Mouse (Mus musculus): ENCODE data around the gene Tmem205. TPM values are rescaled to one million over a fixed set of nuclear protein-coding genes. Genes with fewer than 3 reads are reported as not detected.

The Tmem205 gene
- polyA plus RNA-seq (2015; fragmentation: Nextera tagmentation; extraction: Ambion mirVana): 49.3 and 52.4 TPM in 2 replicates

DNA sequence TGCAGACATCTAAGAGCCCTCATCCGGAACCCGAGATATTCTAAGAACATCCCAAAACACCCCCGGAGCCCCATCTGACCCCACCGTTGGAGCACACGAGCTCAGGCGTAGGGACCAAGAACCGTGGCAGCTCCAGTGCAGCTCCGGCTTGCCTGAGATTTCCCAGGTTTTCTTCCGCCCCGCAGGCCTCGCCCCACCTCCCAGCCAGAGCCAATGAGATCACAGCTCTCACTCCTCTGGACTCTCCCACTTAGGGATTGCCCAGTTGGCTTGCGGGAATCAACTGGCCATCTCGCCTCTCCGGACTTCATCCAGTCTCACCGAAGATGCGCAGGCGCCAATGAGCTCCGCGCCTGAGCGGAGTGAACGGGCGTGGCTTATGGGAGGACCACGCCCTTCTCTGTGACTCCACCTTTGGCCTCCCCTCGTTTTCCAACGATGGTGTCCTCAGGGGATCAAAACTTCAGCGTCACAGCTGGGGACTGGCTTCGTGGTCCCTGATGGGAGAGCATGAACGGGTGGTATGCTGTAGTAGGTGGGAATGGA is at the start of gene Tmem205, which contains the start of gene Ccdc159:
Gene Tmem205 (minus strand): TSS at position 349 of the 546 bp plus-strand sequence.
Gene Ccdc159 (plus strand): TSS at position 264 of the 546 bp plus-strand sequence.
- peak; percentile 97 for ATAC-seq (replicated peaks)
- H3K4me1 ChIP-seq: peaks cover 14% of the 10 kb centered on the region
- H3K27ac ChIP-seq: peak within 1 kb of the TSS; percentile 70
- H3K4me3 ChIP-seq: peak within 1 kb of the TSS; percentile 52
- no peaks in the 10 kb centered on the region for H3K9me3 ChIP-seq
- H3K36me3 ChIP-seq (replicated peaks): 0 out of 2 replicates have a peak, but pooled peaks cover 3% of the 10 kb centered on the region
- no peaks in the 10 kb centered on the region for H3K27me3 ChIP-seq (replicated peaks)
- WGBS: under 1% methylated on average over 28 of the region's 28 CpGs
- peak within 1 kb of the TSS; percentile 58 for H3K4me2 ChIP-seq
- H3K9ac ChIP-seq: peak within 1 kb of the TSS; percentile 50

DNA sequence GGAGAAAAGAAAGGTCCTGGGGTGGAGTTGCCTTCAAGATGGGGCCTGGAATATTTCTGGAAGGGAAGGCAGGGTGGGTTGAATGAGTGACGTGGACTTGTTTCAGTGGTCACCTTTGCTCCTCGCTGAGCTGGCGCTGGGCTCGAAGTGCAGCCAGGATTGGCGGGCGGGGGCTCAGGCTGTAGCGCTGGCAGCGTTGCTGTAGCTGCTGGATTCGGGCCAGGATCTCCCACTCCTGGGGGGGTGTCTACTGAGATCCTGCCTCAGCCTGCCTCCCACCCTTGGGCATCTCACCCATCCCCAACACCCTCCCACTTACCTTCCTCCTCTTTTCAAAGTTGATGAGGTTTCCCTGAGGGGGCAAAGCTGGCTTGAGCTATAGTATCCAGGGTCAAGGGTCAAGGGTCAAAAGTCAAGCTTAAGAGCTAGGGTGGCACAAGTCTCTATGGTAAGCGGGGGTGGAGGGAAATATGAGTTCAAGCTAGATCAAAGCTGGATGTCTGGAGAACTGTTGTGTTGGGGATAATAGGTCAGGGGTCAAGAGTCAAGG is 49.3 kb upstream of the Tmem205 start:
- Histone ChIP-seq H3K4me2 (no peak overlapping the region), H3K4me1 (no peaks in the 10 kb centered on the region), H3K4me3 (no peak overlapping the region), H3K27me3 (replicated peaks) (no peaks in the 10 kb centered on the region), H3K9me3 (no peaks in the 10 kb centered on the region), H3K27ac (no peak overlapping the region), H3K36me3 (replicated peaks) (no peaks in the 10 kb centered on the region), H3K9ac (no peak overlapping the region)
- 85% methylated on average over 10 of the region's 10 CpGs for WGBS
- ATAC-seq (replicated peaks): no peak

- no peaks in the 10 kb centered on the region for H3K9me3 ChIP-seq
- H3K36me3 ChIP-seq (replicated peaks): no peaks in the 10 kb centered on the region
- ATAC-seq (replicated peaks): no peak
- no peak overlapping the region for H3K4me2 ChIP-seq
- H3K4me3 ChIP-seq: no peak overlapping the region
- H3K27ac ChIP-seq: no peak overlapping the region
- WGBS: 89% methylated on average over 4 of the region's 4 CpGs
- no peaks in the 10 kb centered on the region for H3K27me3 ChIP-seq (replicated peaks)
- H3K4me1 ChIP-seq: no peaks in the 10 kb centered on the region
- no peak overlapping the region for H3K9ac ChIP-seq
Observed at GRCm38 (mm10) chr9:21969304-21969703, 41.9 kb upstream of the Tmem205 start.

DNA sequence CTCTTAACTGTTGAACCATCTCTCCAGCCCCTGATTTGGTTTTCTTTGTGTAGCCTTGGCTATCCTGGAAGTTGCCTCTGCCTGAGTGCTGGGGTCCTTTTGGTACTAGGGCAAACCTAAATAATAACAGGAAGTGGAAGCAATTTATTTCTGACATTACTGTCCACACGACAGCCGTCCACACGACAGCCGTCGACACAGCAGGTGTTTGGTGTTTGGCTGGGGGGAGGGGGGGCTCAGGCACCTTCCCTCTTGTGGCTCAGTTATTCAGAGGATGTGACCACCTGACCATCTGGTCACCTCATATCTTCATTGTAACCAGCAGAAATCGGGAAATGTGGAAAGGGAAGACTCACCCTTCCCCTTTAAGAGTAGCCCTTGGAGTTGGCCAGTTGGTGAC is 41.5 kb upstream of the Tmem205 start:
- no peak overlapping the region for H3K9ac ChIP-seq
- H3K36me3 ChIP-seq (replicated peaks): no peaks in the 10 kb centered on the region
- no peak overlapping the region for H3K4me2 ChIP-seq
- H3K9me3 ChIP-seq: no peaks in the 10 kb centered on the region
- H3K27ac ChIP-seq: no peak overlapping the region
- ATAC-seq (replicated peaks): no peak
- WGBS: 77% methylated on average over 6 of the region's 6 CpGs
- H3K4me3 ChIP-seq: no peak overlapping the region
- no peaks in the 10 kb centered on the region for H3K4me1 ChIP-seq
- 0 out of 2 replicates have a peak, but pooled peaks cover 2% of the 10 kb centered on the region for H3K27me3 ChIP-seq (replicated peaks)

GRCm38 (mm10) chr9:21963417-21963816 is 36.1 kb upstream of the Tmem205 start, which contains the start of gene Epor:
Epor (minus strand) TSS chr9:21963506.
- WGBS: 17% methylated on average over 8 of the region's 8 CpGs
- Histone ChIP-seq H3K9me3 (no peaks in the 10 kb centered on the region), H3K4me1 (peaks cover 22% of the 10 kb centered on the region), H3K27me3 (replicated peaks) (peaks cover 51% of the 10 kb centered on the region), H3K36me3 (replicated peaks) (no peaks in the 10 kb centered on the region), H3K4me2 (peak within 1 kb of the TSS; percentile 65), H3K4me3 (peak within 1 kb of the TSS; percentile 32), H3K27ac (no peak within 1 kb of the TSS), H3K9ac (0 out of 2 replicates have a peak within 1 kb of the TSS, but pooled peaks have one; percentile 9)
- ATAC-seq (replicated peaks): no peak

DNA sequence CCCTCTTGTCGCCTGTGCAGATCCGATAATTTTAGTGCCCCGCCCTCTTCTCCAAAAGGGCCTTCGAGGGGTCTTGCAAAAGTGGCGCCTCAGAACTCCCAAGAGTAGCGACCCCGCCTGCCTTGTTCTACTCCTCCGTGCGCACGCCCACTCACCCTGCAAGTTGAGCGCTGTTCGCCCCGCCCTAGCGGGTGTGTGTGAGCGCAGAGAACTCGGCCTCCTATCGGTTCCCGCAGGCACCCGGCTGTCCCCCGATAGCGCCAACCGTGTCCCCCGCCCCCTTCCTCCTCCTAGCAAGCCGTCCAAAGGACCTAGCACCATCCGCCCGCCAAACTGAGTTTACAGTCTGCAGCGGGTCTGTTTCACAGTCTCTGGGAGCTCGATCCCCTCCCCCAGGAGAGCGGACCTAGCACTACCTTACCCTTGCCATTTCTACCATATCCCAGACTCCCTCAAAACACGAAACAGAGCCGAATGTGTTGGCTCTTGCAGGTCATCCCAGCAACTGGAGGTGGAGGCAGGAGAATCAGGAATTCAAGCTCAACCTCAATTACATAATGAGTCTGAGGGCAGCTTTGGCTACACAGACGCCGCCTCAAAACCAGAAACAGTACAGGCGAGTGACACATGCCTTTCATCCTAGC is 35.2 kb upstream of the Tmem205 start:
- Histone ChIP-seq H3K9ac (0 out of 2 replicates have a peak overlapping the region, but pooled peaks have one; percentile 9), H3K4me3 (peak overlapping the region; percentile 32), H3K9me3 (no peaks in the 10 kb centered on the region), H3K36me3 (replicated peaks) (no peaks in the 10 kb centered on the region), H3K27ac (no peak overlapping the region), H3K4me2 (peak overlapping the region; percentile 65), H3K27me3 (replicated peaks) (peaks cover 51% of the 10 kb centered on the region), H3K4me1 (peaks cover 22% of the 10 kb centered on the region)
- WGBS: 3% methylated on average over 34 of the region's 34 CpGs
- peak; percentile 43 for ATAC-seq (replicated peaks)

GRCm38 (mm10) chr9:21962010-21962409 is 34.7 kb upstream of the Tmem205 start:
- no peak overlapping the region for H3K27ac ChIP-seq
- H3K4me1 ChIP-seq: peaks cover 22% of the 10 kb centered on the region
- H3K4me2 ChIP-seq: peak overlapping the region; percentile 65
- peaks cover 51% of the 10 kb centered on the region for H3K27me3 ChIP-seq (replicated peaks)
- no peaks in the 10 kb centered on the region for H3K36me3 ChIP-seq (replicated peaks)
- no peaks in the 10 kb centered on the region for H3K9me3 ChIP-seq
- no peak; the same call in 1 of the 2 replicates for ATAC-seq (replicated peaks)
- 0 out of 2 replicates have a peak overlapping the region, but pooled peaks have one; percentile 9 for H3K9ac ChIP-seq
- 0% methylated on average over 15 of the region's 15 CpGs for WGBS
- peak overlapping the region; percentile 32 for H3K4me3 ChIP-seq

- no peaks in the 10 kb centered on the region for H3K9me3 ChIP-seq
- H3K27me3 ChIP-seq (replicated peaks): peaks cover 51% of the 10 kb centered on the region
- no peaks in the 10 kb centered on the region for H3K36me3 ChIP-seq (replicated peaks)
- H3K4me3 ChIP-seq: peak overlapping the region; percentile 32
- WGBS: 2% methylated on average over 35 of the region's 35 CpGs
- ATAC-seq (replicated peaks): no peak
- H3K4me2 ChIP-seq: peak overlapping the region; percentile 65
- H3K4me1 ChIP-seq: peaks cover 26% of the 10 kb centered on the region
- no peak overlapping the region for H3K9ac ChIP-seq
- no peak overlapping the region for H3K27ac ChIP-seq
Observed at GRCm38 (mm10) chr9:21961366-21961980, 34.1 kb upstream of the Tmem205 start.

DNA sequence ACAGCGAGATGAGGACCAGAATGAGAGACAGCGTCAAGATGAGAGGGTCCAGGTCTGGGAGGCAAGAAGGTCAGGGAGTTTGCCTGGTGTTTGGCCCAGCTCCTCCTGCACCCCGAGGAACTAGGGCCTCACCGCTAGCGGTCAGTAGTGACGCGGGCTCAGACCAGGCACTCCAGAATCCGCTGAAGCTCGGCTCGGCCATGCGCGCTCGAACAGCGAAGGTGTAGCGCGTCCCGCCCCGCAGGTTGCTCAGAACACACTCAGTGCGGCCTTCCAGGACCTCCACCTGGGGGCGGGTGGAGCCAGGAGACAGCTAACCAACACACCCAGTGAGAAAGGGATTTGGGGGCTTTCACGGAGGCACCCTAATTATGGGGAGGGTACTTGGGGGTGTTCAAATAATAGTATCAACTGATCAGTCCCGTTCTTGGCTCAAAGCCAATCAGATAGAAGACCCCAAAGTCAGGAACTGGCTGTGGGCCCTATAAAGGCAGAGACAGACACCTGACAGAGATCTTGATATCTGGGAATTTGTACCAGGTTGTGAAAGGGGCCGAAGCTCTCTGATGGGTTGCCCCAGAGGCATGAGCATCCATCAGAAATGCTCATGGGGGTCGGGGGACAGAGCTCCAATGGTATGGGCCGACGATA is 33.3 kb upstream of the Tmem205 start:
- Histone ChIP-seq H3K27me3 (replicated peaks) (peaks cover 51% of the 10 kb centered on the region), H3K9ac (no peak overlapping the region), H3K4me1 (peaks cover 29% of the 10 kb centered on the region), H3K36me3 (replicated peaks) (no peaks in the 10 kb centered on the region), H3K27ac (no peak overlapping the region), H3K9me3 (no peaks in the 10 kb centered on the region), H3K4me2 (peak overlapping the region; percentile 20; the same call in 1 of the 2 replicates), H3K4me3 (no peak overlapping the region)
- WGBS: 10% methylated on average over 26 of the region's 26 CpGs
- no peak for ATAC-seq (replicated peaks)

GRCm38 (mm10) chr9:21960135-21960534 is 32.8 kb upstream of the Tmem205 start:
- Histone ChIP-seq H3K4me3 (no peak overlapping the region), H3K27me3 (replicated peaks) (peaks cover 51% of the 10 kb centered on the region), H3K27ac (no peak overlapping the region), H3K9ac (no peak overlapping the region), H3K36me3 (replicated peaks) (no peaks in the 10 kb centered on the region), H3K4me1 (peaks cover 31% of the 10 kb centered on the region), H3K9me3 (no peaks in the 10 kb centered on the region), H3K4me2 (no peak overlapping the region)
- 50% methylated on average over 9 of the region's 9 CpGs for WGBS
- no peak for ATAC-seq (replicated peaks)

DNA sequence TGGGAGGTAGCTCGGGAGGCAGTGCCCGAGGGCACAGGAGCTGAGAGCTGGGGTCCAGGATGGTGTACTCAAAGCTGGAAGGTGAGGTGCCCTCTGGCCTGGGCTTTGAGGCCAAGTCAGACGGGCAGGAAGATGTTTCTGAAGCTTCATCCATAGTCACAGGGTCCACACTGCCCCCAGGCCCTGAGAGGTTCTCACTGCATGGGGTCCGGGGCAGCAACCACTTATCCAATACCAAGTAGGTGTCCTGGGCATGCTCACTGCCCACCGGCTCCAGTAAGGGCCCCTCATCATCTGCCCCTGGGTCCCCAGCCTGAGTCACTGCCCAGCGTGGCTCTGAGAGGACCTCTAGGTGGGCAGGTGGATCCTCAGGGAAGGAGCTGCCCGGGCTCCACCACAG is 31.9 kb upstream of the Tmem205 start:
- no peaks in the 10 kb centered on the region for H3K9me3 ChIP-seq
- peaks cover 51% of the 10 kb centered on the region for H3K27me3 ChIP-seq (replicated peaks)
- WGBS: 86% methylated on average over 7 of the region's 7 CpGs
- no peak overlapping the region for H3K4me2 ChIP-seq
- no peak overlapping the region for H3K4me3 ChIP-seq
- no peak for ATAC-seq (replicated peaks)
- peaks cover 40% of the 10 kb centered on the region for H3K4me1 ChIP-seq
- no peaks in the 10 kb centered on the region for H3K36me3 ChIP-seq (replicated peaks)
- H3K27ac ChIP-seq: no peak overlapping the region
- H3K9ac ChIP-seq: no peak overlapping the region

- 93% methylated on average over 5 of the region's 5 CpGs for WGBS
- H3K4me2 ChIP-seq: no peak overlapping the region
- H3K4me3 ChIP-seq: no peak overlapping the region
- H3K27me3 ChIP-seq (replicated peaks): peaks cover 46% of the 10 kb centered on the region
- no peak overlapping the region for H3K27ac ChIP-seq
- no peak overlapping the region for H3K9ac ChIP-seq
- no peak for ATAC-seq (replicated peaks)
- peaks cover 49% of the 10 kb centered on the region for H3K4me1 ChIP-seq
- H3K36me3 ChIP-seq (replicated peaks): no peaks in the 10 kb centered on the region
- no peaks in the 10 kb centered on the region for H3K9me3 ChIP-seq
Observed at GRCm38 (mm10) chr9:21958372-21958771, 31.0 kb upstream of the Tmem205 start.
